Mouse (Mus musculus): ENCODE measurements around the gene Kctd2. TPM values are rescaled to one million over a fixed set of nuclear protein-coding genes. Genes with fewer than 3 reads are reported as not detected.

The Kctd2 gene
- polyA plus RNA-seq, 1 experiment from 2014 or later, result 12.0 TPM

DNA sequence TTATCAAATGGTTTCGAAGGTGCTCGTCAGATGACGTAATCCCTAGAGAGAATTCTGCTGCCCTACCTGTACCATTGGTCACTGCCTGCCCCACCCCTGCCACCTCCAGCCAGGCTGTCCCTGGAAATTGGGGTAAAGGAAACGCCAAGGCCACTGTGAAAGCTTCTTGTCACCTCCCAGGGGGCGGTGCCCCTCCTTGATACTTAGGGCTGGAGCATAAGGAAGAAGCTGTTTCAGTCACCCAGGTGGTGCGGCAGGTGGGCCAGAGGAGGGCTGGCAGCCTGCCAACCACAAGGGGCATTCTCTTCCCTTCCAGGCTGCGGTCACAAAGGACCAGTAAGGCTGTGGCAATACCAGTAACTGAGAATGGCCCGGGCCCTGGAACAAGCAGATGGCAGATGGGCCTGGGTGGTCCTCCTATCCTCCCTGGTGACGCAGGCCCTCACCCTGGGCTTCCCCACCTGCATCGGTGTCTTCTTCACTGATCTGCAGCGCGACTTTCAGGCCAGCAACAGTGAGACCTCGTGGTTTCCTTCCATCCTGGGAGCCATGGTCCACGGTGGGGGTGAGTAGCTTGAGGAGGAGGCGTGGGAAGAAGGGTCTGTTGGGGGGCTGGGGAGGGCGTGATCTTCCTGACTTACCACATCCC is 42.4 kb downstream of the Kctd2 start, which contains the start of gene Slc16a5:
Gene Slc16a5, plus strand, starts transcription at position 232 of the 649 bp plus-strand sequence.
- Histone ChIP-seq H3K4me3 (ENCODE audit: low read depth, low read length) (no peak within 1 kb of the TSS), H3K9me3 (replicated peaks; ENCODE audit: control insufficient read depth, low read length) (no peaks in the 10 kb centered on the region), H3K4me1 (ENCODE audit: control insufficient read depth, insufficient read depth, low read length) (peaks cover 15% of the 10 kb centered on the region), H3K36me3 (ENCODE audit: control insufficient read depth, insufficient read depth, low read length) (no peaks in the 10 kb centered on the region), H3K27me3 (ENCODE audit: control insufficient read depth, insufficient read depth, low read length) (no peaks in the 10 kb centered on the region), H3K9ac (ENCODE audit: low read depth, low read length) (no peak within 1 kb of the TSS), H3K27ac (ENCODE audit: low read depth, low read length) (no peak within 1 kb of the TSS), H3K4me2 (no peak within 1 kb of the TSS)
- ATAC-seq (replicated peaks; ENCODE audit: insufficient number of reproducible peaks, low FRiP score, low TSS enrichment), result no peak
- WGBS (ENCODE audit: insufficient replicate concordance), result 63% methylated on average over 16 of the region's 16 CpGs

DNA sequence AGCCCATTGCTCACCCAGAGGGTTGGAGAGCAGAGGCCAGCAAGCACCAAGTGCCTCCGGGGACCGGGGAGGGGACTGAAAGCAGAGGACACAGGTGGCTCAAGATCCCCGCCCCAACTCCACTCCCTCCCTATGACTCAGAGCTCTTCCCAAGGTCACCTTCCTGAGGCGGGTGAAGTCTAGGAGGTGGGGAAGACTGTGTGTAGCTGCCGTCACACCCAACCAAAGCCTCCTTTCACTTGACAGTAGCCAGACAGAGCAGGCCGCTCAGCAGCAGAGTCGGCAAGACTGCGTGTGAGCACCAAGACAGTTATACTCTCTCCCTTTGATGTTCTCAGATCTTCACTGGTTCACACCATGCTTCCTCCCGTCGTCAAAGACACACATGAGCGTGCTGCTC is 43.5 kb downstream of the Kctd2 start:
- H3K27ac ChIP-seq (ENCODE audit: low read depth, low read length), result no peak overlapping the region
- WGBS (ENCODE audit: insufficient replicate concordance), result 46% methylated on average over 11 of the region's 11 CpGs

DNA sequence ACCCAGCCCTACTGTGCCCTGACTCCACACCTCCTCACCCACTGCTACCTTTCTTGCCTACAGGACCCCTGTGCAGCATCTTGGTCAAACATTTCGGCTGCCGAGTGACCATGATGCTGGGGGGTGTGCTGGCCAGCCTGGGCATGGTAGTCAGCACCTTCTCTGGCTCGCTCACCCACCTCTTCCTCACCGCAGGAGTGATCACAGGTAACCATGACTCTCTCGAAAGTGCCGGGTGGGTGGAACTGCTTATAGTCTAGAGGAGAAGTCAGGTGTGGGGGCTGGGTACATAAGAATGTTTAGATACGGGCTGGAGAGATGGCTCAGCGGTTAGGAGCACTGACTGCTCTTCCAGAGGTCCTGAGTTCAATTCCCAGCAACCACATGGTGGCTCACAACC is 44.9 kb downstream of the Kctd2 start:
- Histone ChIP-seq H3K4me2 (no peak overlapping the region), H3K4me3 (ENCODE audit: low read depth, low read length) (no peak overlapping the region), H3K27me3 (ENCODE audit: control insufficient read depth, insufficient read depth, low read length) (no peaks in the 10 kb centered on the region), H3K4me1 (ENCODE audit: control insufficient read depth, insufficient read depth, low read length) (peaks cover 14% of the 10 kb centered on the region), H3K9ac (ENCODE audit: low read depth, low read length) (no peak overlapping the region), H3K36me3 (ENCODE audit: control insufficient read depth, insufficient read depth, low read length) (no peaks in the 10 kb centered on the region), H3K9me3 (replicated peaks; ENCODE audit: control insufficient read depth, low read length) (no peaks in the 10 kb centered on the region), H3K27ac (ENCODE audit: low read depth, low read length) (no peak overlapping the region)
- 78% methylated on average over 8 of the region's 8 CpGs for WGBS (ENCODE audit: insufficient replicate concordance)
- no peak for ATAC-seq (replicated peaks; ENCODE audit: insufficient number of reproducible peaks, low FRiP score, low TSS enrichment)

More for the DNA sequence above, 43.5 kb downstream of the Kctd2 start:
- H3K4me3 ChIP-seq (ENCODE audit: low read depth, low read length), result no peak overlapping the region
- H3K36me3 ChIP-seq (ENCODE audit: control insufficient read depth, insufficient read depth, low read length), result no peaks in the 10 kb centered on the region
- no peaks in the 10 kb centered on the region for H3K27me3 ChIP-seq (ENCODE audit: control insufficient read depth, insufficient read depth, low read length)
- ATAC-seq (replicated peaks; ENCODE audit: insufficient number of reproducible peaks, low FRiP score, low TSS enrichment), result no peak
- no peaks in the 10 kb centered on the region for H3K9me3 ChIP-seq (replicated peaks; ENCODE audit: control insufficient read depth, low read length)
- H3K4me1 ChIP-seq (ENCODE audit: control insufficient read depth, insufficient read depth, low read length), result peaks cover 14% of the 10 kb centered on the region
- H3K9ac ChIP-seq (ENCODE audit: low read depth, low read length), result no peak overlapping the region
- no peak overlapping the region for H3K4me2 ChIP-seq

DNA sequence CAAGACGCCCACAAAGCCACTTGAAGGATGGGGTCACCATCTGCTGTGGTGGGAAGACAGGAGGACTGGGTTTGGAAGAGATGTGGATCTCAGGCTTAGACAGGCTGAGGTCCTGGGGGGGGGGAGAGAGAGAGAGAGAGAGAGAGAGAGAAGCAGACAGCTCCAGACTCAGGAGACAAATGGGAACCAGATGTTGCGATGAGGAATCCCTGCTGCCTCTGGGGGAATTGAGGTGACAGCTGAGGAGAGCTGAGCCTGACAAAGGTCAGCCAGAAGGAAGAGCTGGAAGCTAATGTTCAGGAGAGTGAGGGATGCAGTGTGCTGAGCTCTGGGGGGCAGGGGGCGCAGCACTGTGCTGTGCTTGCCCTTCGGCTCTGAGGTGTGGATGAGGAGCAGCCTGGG is 47.3 kb downstream of the Kctd2 start:
- H3K27ac ChIP-seq (ENCODE audit: low read depth, low read length), result no peak overlapping the region
- no peak overlapping the region for H3K9ac ChIP-seq (ENCODE audit: low read depth, low read length)
- H3K4me3 ChIP-seq (ENCODE audit: low read depth, low read length), result no peak overlapping the region
- no peaks in the 10 kb centered on the region for H3K27me3 ChIP-seq (ENCODE audit: control insufficient read depth, insufficient read depth, low read length)
- H3K9me3 ChIP-seq (replicated peaks; ENCODE audit: control insufficient read depth, low read length), result no peaks in the 10 kb centered on the region
- no peaks in the 10 kb centered on the region for H3K36me3 ChIP-seq (ENCODE audit: control insufficient read depth, insufficient read depth, low read length)
- ATAC-seq (replicated peaks; ENCODE audit: insufficient number of reproducible peaks, low FRiP score, low TSS enrichment), result no peak
- 21% methylated on average over 4 of the region's 4 CpGs for WGBS (ENCODE audit: insufficient replicate concordance)
- no peak overlapping the region for H3K4me2 ChIP-seq
- peaks cover 14% of the 10 kb centered on the region for H3K4me1 ChIP-seq (ENCODE audit: control insufficient read depth, insufficient read depth, low read length)

DNA sequence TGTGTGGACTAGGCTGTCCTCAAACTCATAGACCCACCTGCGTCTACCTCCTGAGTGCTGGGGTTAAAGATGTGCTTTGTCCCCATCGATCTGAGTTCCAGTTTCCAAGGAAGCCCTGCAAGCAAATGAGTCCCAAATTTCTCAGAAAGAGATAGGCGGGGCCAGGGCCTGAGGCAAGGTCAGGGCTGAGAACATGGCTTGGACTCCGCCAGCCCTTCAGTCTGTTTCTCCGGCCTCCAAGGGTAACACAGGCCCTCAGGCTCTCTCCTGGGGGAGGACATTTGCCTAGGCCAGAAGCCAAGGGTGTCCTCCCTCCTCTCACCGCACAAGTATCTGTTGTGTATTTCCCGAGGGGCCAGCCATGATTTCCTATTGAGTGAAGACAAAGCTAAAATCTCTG is 52.3 kb downstream of the Kctd2 start:
- peaks cover 33% of the 10 kb centered on the region for H3K4me1 ChIP-seq (ENCODE audit: control insufficient read depth, insufficient read depth, low read length)
- H3K4me2 ChIP-seq, result no peak overlapping the region
- H3K9me3 ChIP-seq (replicated peaks; ENCODE audit: control insufficient read depth, low read length), result no peaks in the 10 kb centered on the region
- no peaks in the 10 kb centered on the region; the same call in 1 of the 2 replicates for H3K36me3 ChIP-seq (ENCODE audit: control insufficient read depth, insufficient read depth, low read length)
- no peak for ATAC-seq (replicated peaks; ENCODE audit: insufficient number of reproducible peaks, low FRiP score, low TSS enrichment)
- WGBS (ENCODE audit: insufficient replicate concordance), result 83% methylated on average over 7 of the region's 7 CpGs
- no peak overlapping the region for H3K4me3 ChIP-seq (ENCODE audit: low read depth, low read length)
- no peaks in the 10 kb centered on the region for H3K27me3 ChIP-seq (ENCODE audit: control insufficient read depth, insufficient read depth, low read length)
- H3K27ac ChIP-seq (ENCODE audit: low read depth, low read length), result no peak overlapping the region
- H3K9ac ChIP-seq (ENCODE audit: low read depth, low read length), result no peak overlapping the region

DNA sequence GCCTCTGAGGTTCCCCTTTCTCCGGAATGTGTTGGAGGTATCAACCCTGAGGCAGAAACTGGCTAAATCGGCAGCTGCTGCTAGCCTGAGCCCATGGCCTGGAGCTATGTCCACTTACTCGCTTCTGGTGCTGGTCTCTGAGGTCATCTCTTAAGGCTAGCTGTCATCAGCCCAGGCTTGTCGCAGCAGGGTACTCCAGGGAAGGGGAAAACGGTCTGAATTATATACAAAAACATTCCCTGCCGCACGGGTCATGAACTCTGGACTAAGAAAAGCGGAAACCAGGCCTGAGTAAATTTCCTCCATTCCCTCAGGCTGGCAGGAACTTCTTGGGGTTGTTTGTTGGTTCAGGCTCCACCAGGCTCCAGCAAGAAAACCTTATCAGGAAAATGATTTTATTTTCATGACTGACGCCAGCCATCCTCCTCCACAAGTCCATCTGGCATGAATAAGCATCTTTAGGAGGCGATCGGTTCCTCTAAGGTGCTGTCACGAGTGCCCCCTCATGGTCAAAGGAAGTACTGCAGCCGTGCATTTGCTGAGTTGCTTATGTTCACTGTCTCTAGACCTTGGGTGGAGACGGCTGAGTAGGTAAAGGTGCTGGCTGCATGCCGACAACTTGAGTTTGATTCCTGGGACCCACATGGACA is 53.8 kb downstream of the Kctd2 start:
- Histone ChIP-seq H3K9me3 (replicated peaks; ENCODE audit: control insufficient read depth, low read length) (no peaks in the 10 kb centered on the region), H3K36me3 (ENCODE audit: control insufficient read depth, insufficient read depth, low read length) (no peaks in the 10 kb centered on the region; the same call in 1 of the 2 replicates), H3K27ac (ENCODE audit: low read depth, low read length) (peak overlapping the region; percentile 79), H3K4me3 (ENCODE audit: low read depth, low read length) (no peak overlapping the region), H3K4me2 (peak overlapping the region; percentile 38), H3K27me3 (ENCODE audit: control insufficient read depth, insufficient read depth, low read length) (no peaks in the 10 kb centered on the region), H3K9ac (ENCODE audit: low read depth, low read length) (0 out of 2 replicates have a peak overlapping the region, but pooled peaks have one; percentile 34), H3K4me1 (ENCODE audit: control insufficient read depth, insufficient read depth, low read length) (peaks cover 31% of the 10 kb centered on the region)
- peak; percentile 37 for ATAC-seq (replicated peaks; ENCODE audit: insufficient number of reproducible peaks, low FRiP score, low TSS enrichment)
- 16% methylated on average over 15 of the region's 15 CpGs for WGBS (ENCODE audit: insufficient replicate concordance)

DNA sequence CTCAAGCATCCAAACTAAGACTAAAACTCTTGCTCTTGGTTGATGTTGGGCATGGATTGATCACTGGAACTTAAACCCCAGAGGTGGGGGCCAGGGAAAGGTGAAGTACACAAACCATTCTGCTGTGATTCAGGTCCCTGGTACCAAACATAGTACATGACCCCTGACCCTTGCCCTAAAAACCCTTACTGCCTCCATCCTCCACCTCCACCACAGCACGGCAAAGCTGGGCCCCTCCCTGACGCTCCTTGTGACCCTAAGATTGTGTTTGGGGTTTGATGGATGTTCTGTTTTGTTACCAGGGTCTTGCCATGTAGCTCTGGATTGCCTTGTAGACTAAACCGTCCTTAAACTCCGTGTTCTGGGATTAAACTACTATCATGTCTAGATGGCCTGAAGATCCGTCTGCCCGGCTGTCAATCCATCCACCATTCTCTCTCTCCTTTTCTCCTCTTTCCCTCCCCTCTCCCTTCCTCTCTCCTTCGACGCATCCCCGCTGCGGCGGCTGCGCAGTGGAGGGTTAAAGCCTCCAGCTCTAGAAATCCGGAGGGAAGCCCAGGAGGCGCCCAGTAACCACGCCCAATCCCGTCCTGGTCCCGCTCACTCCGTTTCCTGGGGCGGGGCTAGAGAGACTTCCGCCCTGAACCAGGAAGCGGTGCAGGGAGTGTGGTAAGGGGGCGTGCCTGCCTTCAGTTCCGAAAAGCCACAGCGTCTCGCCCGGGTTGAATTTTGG is 55.3 kb downstream of the Kctd2 start, which contains the start of gene Armc7:
Gene Armc7, plus strand, starts transcription at position 643 of the 733 bp plus-strand sequence.
- Histone ChIP-seq H3K9ac (ENCODE audit: low read depth, low read length) (peak within 1 kb of the TSS; percentile 87), H3K4me2 (peak within 1 kb of the TSS; percentile 98), H3K4me3 (ENCODE audit: low read depth, low read length) (peak within 1 kb of the TSS; percentile 92), H3K27me3 (ENCODE audit: control insufficient read depth, insufficient read depth, low read length) (no peaks in the 10 kb centered on the region), H3K27ac (ENCODE audit: low read depth, low read length) (peak within 1 kb of the TSS; percentile 84), H3K9me3 (replicated peaks; ENCODE audit: control insufficient read depth, low read length) (no peaks in the 10 kb centered on the region), H3K4me1 (ENCODE audit: control insufficient read depth, insufficient read depth, low read length) (peaks cover 31% of the 10 kb centered on the region), H3K36me3 (ENCODE audit: control insufficient read depth, insufficient read depth, low read length) (no peaks in the 10 kb centered on the region; the same call in 1 of the 2 replicates)
- 1% methylated on average over 26 of the region's 26 CpGs for WGBS (ENCODE audit: insufficient replicate concordance)
- ATAC-seq (replicated peaks; ENCODE audit: insufficient number of reproducible peaks, low FRiP score, low TSS enrichment), result peak; percentile 92

DNA sequence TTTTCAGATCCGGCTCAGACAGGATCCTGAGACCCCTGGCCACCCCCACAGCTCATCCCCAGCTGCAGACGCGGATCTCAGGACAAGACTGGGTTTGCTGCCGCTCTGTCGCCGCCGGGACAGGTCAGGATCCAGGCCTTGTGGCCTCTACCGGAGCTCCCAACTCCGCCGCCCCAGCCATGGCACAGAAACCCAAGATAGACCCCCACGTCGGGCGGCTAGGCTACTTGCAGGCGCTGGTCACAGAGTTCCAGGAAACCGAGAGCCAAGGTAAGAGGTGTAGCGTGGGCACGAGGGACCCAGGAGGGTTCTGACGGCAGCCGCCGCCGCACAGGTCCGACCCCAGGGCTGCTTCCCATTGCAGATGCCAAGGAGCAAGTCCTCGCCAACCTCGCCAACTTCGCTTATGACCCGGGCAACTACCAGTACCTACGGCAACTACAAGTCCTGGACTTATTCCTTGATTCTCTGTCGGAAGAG is 55.9 kb downstream of the Kctd2 start:
- Histone ChIP-seq H3K9me3 (replicated peaks; ENCODE audit: control insufficient read depth, low read length) (no peaks in the 10 kb centered on the region), H3K36me3 (ENCODE audit: control insufficient read depth, insufficient read depth, low read length) (no peaks in the 10 kb centered on the region; the same call in 1 of the 2 replicates), H3K9ac (ENCODE audit: low read depth, low read length) (peak overlapping the region; percentile 87), H3K4me1 (ENCODE audit: control insufficient read depth, insufficient read depth, low read length) (peaks cover 31% of the 10 kb centered on the region), H3K27me3 (ENCODE audit: control insufficient read depth, insufficient read depth, low read length) (no peaks in the 10 kb centered on the region), H3K4me3 (ENCODE audit: low read depth, low read length) (peak overlapping the region; percentile 92), H3K27ac (ENCODE audit: low read depth, low read length) (peak overlapping the region; percentile 15; the same call in 1 of the 2 replicates), H3K4me2 (peak overlapping the region; percentile 98)
- 0 out of 2 replicates have a peak, but pooled peaks have one; percentile 4 for ATAC-seq (replicated peaks; ENCODE audit: insufficient number of reproducible peaks, low FRiP score, low TSS enrichment)
- WGBS (ENCODE audit: insufficient replicate concordance), result 5% methylated on average over 28 of the region's 28 CpGs

Measured in heart, embryonic 11.5 days (tissue).